Mouse (Mus musculus) heart, embryonic 16.5 days (tissue): Measurements from ENCODE around the gene Setd1a. TPM values are rescaled to one million over a fixed set of nuclear protein-coding genes. Genes with fewer than 3 reads are reported as not detected.

Experiments
- ATAC-seq: fragments of 200-750 bp; cut with Nextera tagmentation; replicated peaks from 2 replicates; pipeline ENCODE4 v1.8.0; 2017; ENCODE audit warnings: moderate number of reproducible peaks; ENCODE audit not compliant: insufficient read depth, low FRiP score; ENCODE audit errors: extremely low read depth
- H3K27ac ChIP-seq: fragments of 300-500 bp; sonication (generic); 2 replicates; pipeline ENCODE4 v1.5.1; 2014; ENCODE audit warnings: mild to moderate bottlenecking, low read length, control low read depth, moderate library complexity
- H3K27me3 ChIP-seq: fragments of 300-500 bp; sonication (generic); 2 replicates; pipeline ENCODE4 v1.6.1; 2014; ENCODE audit warnings: low read length, mixed read lengths; ENCODE audit not compliant: control insufficient read depth, insufficient read depth
- H3K36me3 ChIP-seq: fragments of 300-500 bp; sonication (generic); 2 replicates; pipeline ENCODE4 v1.6.1; 2014; ENCODE audit not compliant: control insufficient read depth, insufficient read depth
- H3K4me1 ChIP-seq: fragments of 300-500 bp; sonication (generic); 2 replicates; pipeline ENCODE4 v1.6.1; 2014; ENCODE audit warnings: low read length, mixed read lengths; ENCODE audit not compliant: control insufficient read depth, insufficient read depth
- H3K4me2 ChIP-seq: fragments of 300-500 bp; sonication (generic); 2 replicates; pipeline ENCODE4 v1.6.1; 2014; ENCODE audit warnings: low read depth, mild to moderate bottlenecking, control low read depth, low read length
- H3K4me3 ChIP-seq: fragments of 300-500 bp; sonication (generic); 2 replicates; pipeline ENCODE4 v1.5.1; 2014; ENCODE audit warnings: mild to moderate bottlenecking, control low read depth, low read length
- H3K9ac ChIP-seq: fragments of 300-500 bp; sonication (generic); 2 replicates; pipeline ENCODE4 v1.6.1; 2014; ENCODE audit warnings: low read length, control low read depth
- H3K9me3 ChIP-seq: fragments of 300-500 bp; sonication (generic); replicated peaks from 2 replicates; pipeline ENCODE4 v1.6.1; 2016; ENCODE audit warnings: low read length; ENCODE audit not compliant: control insufficient read depth
- WGBS: fragments of 180-500 bp; shearing (Covaris S2); extraction: QIAGEN DNeasy Blood & Tissue Kit; methylation state at CpG from one replicate; pipeline ENCODE4 v1.1.7; 2014; 5-methylcytosine and 5-hydroxymethylcytosine counted together
- polyA plus RNA-seq: library from polyadenylated mRNA; unstranded; fragments of >200 nt; fragmentation: Nextera tagmentation; extraction: Ambion mirVana; gene quantifications from 2 replicates; pipeline ENCODE4 v1.2.1, GENCODE M21; 2015

Setd1a gene
- polyA plus RNA-seq, 1 experiment from 2014 or later: 10.3 TPM

DNA sequence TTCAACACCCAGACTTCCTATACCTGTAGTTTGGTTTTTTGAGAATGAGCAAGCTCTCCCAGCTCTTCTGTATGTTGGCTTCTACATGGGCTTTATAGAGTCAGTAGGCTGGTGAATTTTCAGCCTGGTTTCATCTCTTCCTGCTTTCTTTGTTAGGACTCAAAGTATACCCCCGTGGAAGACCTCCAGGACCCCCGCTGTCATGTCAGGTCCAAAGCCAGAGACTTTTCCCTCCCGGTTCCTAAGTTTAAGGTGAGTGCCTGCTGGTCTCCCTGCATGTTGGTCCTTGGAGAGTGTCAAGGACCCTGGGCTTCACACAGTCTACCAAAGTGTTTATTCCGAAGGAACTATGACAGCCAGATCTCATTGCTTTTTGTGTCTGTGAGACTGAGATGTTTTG is 1.9 kb downstream of the Setd1a start:
- H3K4me1 ChIP-seq: peaks cover 11% of the 10 kb centered on the region
- peak overlapping the region; percentile 93 for H3K9ac ChIP-seq
- WGBS: 77% methylated on average over 4 of the region's 4 CpGs
- H3K4me3 ChIP-seq: peak overlapping the region; percentile 78
- no peak overlapping the region for H3K27ac ChIP-seq
- H3K4me2 ChIP-seq: peak overlapping the region; percentile 77
- H3K9me3 ChIP-seq: no peaks in the 10 kb centered on the region
- no peak for ATAC-seq
- no peaks in the 10 kb centered on the region for H3K27me3 ChIP-seq
- peaks cover 27% of the 10 kb centered on the region for H3K36me3 ChIP-seq

DNA sequence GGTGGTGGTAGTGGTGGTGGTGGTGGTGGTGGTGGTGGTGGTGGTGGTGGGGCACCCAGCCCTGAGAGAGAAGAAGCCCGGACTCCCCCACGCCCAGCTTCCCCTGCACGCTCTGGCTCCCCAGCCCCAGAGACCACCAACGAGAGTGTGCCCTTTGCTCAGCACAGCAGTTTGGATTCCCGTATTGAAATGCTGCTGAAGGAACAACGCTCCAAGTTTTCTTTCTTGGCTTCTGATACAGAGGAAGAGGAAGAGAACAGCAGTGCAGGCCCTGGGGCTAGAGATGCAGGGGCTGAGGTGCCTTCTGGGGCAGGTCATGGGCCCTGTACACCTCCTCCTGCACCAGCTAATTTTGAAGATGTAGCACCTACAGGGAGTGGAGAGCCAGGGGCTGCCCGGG is 8.8 kb downstream of the Setd1a start, which contains the start of gene Gm49388:
TSS of gene Gm49388 (plus strand) at position 301 of the 400 bp plus-strand sequence.
- H3K36me3 ChIP-seq: peaks cover 77% of the 10 kb centered on the region
- no peak within 1 kb of the TSS for H3K27ac ChIP-seq
- no peaks in the 10 kb centered on the region for H3K27me3 ChIP-seq
- H3K4me3 ChIP-seq: no peak within 1 kb of the TSS
- no peaks in the 10 kb centered on the region for H3K4me1 ChIP-seq
- no peak within 1 kb of the TSS for H3K4me2 ChIP-seq
- WGBS: 91% methylated on average over 7 of the region's 7 CpGs
- no peak within 1 kb of the TSS for H3K9ac ChIP-seq
- ATAC-seq: no peak
- no peaks in the 10 kb centered on the region for H3K9me3 ChIP-seq

DNA sequence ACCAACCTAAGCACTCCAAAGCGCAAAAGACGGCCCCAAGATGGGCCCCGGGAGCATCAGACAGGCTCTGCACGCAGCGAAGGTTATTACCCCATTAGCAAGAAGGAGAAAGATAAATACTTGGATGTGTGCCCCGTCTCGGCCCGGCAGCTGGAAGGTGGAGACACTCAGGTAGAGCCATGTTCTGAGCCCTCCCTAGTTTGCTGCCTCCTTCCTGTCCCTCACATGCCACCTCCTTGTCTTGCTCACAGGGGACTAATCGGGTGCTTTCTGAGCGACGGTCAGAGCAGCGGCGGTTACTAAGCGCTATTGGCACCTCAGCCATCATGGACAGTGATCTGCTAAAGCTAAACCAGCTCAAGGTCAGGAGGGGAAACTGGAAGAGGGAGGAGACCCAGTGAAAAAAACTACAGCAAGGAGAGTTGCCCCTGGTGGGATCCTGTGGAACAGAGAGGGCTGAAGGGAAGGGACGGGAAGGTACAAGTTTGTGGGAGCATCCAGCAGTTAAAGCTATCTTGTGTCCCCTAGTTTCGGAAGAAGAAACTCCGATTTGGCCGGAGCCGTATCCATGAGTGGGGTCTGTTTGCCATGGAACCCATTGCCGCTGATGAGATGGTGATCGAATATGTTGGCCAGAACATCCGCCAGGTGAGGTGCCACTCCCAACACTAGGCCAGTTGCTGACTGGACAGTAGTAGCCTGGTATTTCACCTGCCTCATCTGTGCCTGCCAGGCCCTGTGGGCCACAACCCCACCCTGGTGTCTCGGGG is 20.8 kb downstream of the Setd1a start:
- Histone ChIP-seq H3K36me3 (peaks cover 56% of the 10 kb centered on the region), H3K4me2 (no peak overlapping the region), H3K27me3 (no peaks in the 10 kb centered on the region), H3K9ac (no peak overlapping the region), H3K4me1 (no peaks in the 10 kb centered on the region; the same call in 1 of the 2 replicates), H3K9me3 (no peaks in the 10 kb centered on the region), H3K27ac (no peak overlapping the region), H3K4me3 (no peak overlapping the region)
- WGBS: 89% methylated on average over 23 of the region's 23 CpGs
- ATAC-seq: no peak

GRCm38 (mm10) chr7:127798591-127798990 is 22.1 kb downstream of the Setd1a start:
- Histone ChIP-seq H3K4me2 (no peak overlapping the region), H3K36me3 (peaks cover 46% of the 10 kb centered on the region), H3K4me1 (no peaks in the 10 kb centered on the region; the same call in 1 of the 2 replicates), H3K27ac (no peak overlapping the region), H3K27me3 (no peaks in the 10 kb centered on the region), H3K9me3 (no peaks in the 10 kb centered on the region), H3K9ac (no peak overlapping the region), H3K4me3 (no peak overlapping the region)
- 84% methylated on average over 4 of the region's 4 CpGs for WGBS
- no peak for ATAC-seq

DNA sequence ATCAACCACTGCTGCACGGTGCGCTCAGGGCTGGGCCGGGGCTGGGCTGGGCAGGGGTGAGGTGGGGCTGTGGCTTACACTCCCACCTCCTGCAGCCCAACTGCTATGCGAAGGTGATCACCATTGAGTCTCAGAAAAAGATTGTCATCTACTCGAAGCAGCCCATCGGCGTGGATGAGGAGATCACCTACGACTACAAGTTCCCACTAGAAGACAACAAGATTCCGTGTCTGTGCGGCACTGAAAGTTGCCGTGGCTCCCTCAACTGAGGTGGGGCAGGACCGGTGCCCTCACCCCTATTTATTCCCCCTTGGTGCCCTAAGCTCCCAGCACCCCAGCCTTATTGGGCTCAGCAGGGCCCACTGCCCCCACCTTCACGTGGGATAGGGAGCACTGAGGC is 22.7 kb downstream of the Setd1a start:
- ATAC-seq: no peak
- Histone ChIP-seq H3K27me3 (no peaks in the 10 kb centered on the region), H3K4me3 (no peak overlapping the region), H3K9me3 (no peaks in the 10 kb centered on the region), H3K4me2 (no peak overlapping the region), H3K9ac (no peak overlapping the region), H3K4me1 (no peaks in the 10 kb centered on the region; the same call in 1 of the 2 replicates), H3K36me3 (peaks cover 44% of the 10 kb centered on the region), H3K27ac (no peak overlapping the region)
- 87% methylated on average over 13 of the region's 13 CpGs for WGBS

- Histone ChIP-seq H3K4me3 (no peak overlapping the region), H3K4me1 (no peaks in the 10 kb centered on the region; the same call in 1 of the 2 replicates), H3K27ac (no peak overlapping the region), H3K27me3 (no peaks in the 10 kb centered on the region), H3K9ac (no peak overlapping the region), H3K36me3 (peaks cover 43% of the 10 kb centered on the region), H3K4me2 (no peak overlapping the region), H3K9me3 (no peaks in the 10 kb centered on the region)
- WGBS: 82% methylated on average over 1 of the region's 1 CpGs
- no peak for ATAC-seq
These were observed 23.3 kb downstream of the Setd1a start for GRCm38 (mm10) chr7:127799738-127800137.

DNA sequence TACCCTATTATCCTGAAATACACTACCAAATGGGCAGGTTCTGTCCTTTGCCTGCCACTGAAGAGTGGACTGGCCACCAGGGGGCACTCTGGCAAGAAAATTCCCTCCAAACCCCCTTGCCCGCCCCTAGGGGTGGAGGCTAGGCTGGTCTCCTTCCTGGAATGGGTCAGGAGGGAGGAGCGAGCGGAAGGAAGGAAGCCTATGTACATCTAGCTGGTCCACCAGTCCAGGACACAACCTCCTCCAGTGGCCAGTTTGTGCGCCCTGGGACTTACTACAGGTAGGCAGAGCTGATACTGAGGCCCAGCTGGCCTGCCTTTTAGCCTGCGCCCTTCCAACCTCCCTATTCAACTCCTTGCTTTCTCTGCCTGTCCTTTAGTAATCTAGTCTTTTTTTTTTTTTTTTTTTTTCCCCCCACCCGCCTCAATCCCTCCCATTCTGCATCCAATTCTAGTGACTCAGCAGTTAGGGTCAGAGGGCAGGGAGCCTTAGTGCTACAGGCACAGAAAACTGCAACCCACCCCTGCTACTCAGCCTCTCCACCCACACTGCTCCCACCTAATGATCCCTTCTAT is 24.1 kb downstream of the Setd1a start, which contains the start of gene Hsd3b7:
TSS of gene Hsd3b7 (plus strand) at position 170 of the 575 bp plus-strand sequence.
- no peaks in the 10 kb centered on the region for H3K9me3 ChIP-seq

DNA sequence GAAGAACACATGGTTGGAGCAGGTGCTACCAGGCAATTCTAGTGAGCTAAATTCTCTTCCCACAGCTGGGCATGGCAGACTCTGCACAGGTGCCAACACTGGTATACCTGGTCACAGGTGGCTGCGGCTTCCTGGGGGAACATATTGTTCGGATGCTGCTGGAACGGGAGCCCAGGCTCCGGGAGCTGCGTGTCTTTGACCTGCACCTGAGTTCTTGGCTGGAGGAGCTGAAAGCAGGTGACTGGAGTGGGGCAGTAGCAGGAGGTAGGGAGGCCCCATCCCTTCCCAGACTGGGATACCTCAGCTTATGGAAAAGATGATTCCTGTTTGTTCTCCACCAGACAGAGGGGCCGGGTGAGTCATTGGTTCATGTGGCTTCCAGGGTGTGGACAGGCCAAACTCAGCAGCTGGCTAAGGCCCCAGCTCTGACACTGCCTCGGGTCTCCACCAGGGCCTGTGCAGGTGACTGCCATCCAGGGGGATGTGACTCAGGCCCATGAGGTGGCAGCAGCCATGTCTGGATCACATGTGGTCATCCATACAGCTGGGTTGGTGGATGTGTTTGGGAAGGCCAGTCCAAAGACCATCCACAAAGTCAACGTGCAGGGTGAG is 24.6 kb downstream of the Setd1a start:
- WGBS: 78% methylated on average over 8 of the region's 8 CpGs
- peak overlapping the region; percentile 37 for H3K4me3 ChIP-seq
- H3K4me1 ChIP-seq: no peaks in the 10 kb centered on the region; the same call in 1 of the 2 replicates
- peaks cover 32% of the 10 kb centered on the region for H3K36me3 ChIP-seq
- peak overlapping the region; percentile 50 for H3K9ac ChIP-seq
- peak overlapping the region; percentile 53 for H3K4me2 ChIP-seq
- H3K27me3 ChIP-seq: no peaks in the 10 kb centered on the region
- H3K9me3 ChIP-seq: no peaks in the 10 kb centered on the region
- ATAC-seq: no peak
- H3K27ac ChIP-seq: peak overlapping the region; percentile 22; the same call in 1 of the 2 replicates

More for the DNA sequence above, 24.1 kb downstream of the Setd1a start, which contains the start of gene Hsd3b7:
- Histone ChIP-seq H3K27ac (peak within 1 kb of the TSS; percentile 22; the same call in 1 of the 2 replicates), H3K4me1 (no peaks in the 10 kb centered on the region; the same call in 1 of the 2 replicates), H3K9ac (peak within 1 kb of the TSS; percentile 50), H3K27me3 (no peaks in the 10 kb centered on the region), H3K4me2 (peak within 1 kb of the TSS; percentile 53), H3K36me3 (peaks cover 38% of the 10 kb centered on the region), H3K4me3 (peak within 1 kb of the TSS; percentile 37)
- ATAC-seq: peak; percentile 93
- 19% methylated on average over 6 of the region's 6 CpGs for WGBS
